Mouse (Mus musculus): Measurements from ENCODE around the gene Tom1l1. TPM values are rescaled to one million over a fixed set of nuclear protein-coding genes. Genes with fewer than 3 reads are reported as not detected.

Tom1l1 gene
- polyA plus RNA-seq, 1 experiment from 2014 or later = 24.0 TPM

GRCm38 (mm10) chr11:90614743-90615142 is 73.4 kb downstream of the Tom1l1 start:
- TF ChIP-seq CTCF (IDR thresholded peaks at IDR 0.05; ENCODE audit: low read depth) = no peak
- no peak for TF ChIP-seq EP300 (IDR thresholded peaks at IDR 0.05; ENCODE audit: low read depth)
- DNase-seq (no peak), ATAC-seq (no peak)
- H3K4me3 ChIP-seq (ENCODE audit: low read depth, low read length) = no peak overlapping the region
- 40% methylated on average over 6 of the region's 6 CpGs for WGBS (ENCODE audit: insufficient replicate concordance)
- no peaks in the 10 kb centered on the region for H3K4me1 ChIP-seq (ENCODE audit: insufficient read depth)
- no peak overlapping the region for H3K4me2 ChIP-seq (ENCODE audit: low read depth, low read length)
- H3K27me3 ChIP-seq (ENCODE audit: insufficient read depth, low read length) = no peaks in the 10 kb centered on the region
- H3K9ac ChIP-seq (replicated peaks) = no peak overlapping the region
- H3K36me3 ChIP-seq (replicated peaks; ENCODE audit: insufficient read depth, low read length) = no peaks in the 10 kb centered on the region
- H3K27ac ChIP-seq (ENCODE audit: low read depth) = no peak overlapping the region
- H3K9me3 ChIP-seq (ENCODE audit: low read length) = no peaks in the 10 kb centered on the region

- DNase-seq = no peak
- H3K4me3 ChIP-seq (ENCODE audit: low read depth, low read length) = no peak overlapping the region
- H3K9me3 ChIP-seq (ENCODE audit: low read length) = no peaks in the 10 kb centered on the region
- ATAC-seq = no peak
- H3K4me2 ChIP-seq (ENCODE audit: low read depth, low read length) = no peak overlapping the region
- no peak overlapping the region for H3K9ac ChIP-seq (replicated peaks)
- TF ChIP-seq EP300 (IDR thresholded peaks at IDR 0.05; ENCODE audit: low read depth) = no peak
- TF ChIP-seq CTCF (IDR thresholded peaks at IDR 0.05; ENCODE audit: low read depth) = no peak
- H3K36me3 ChIP-seq (replicated peaks; ENCODE audit: insufficient read depth, low read length) = no peaks in the 10 kb centered on the region
- H3K27ac ChIP-seq (ENCODE audit: low read depth) = no peak overlapping the region
- no peaks in the 10 kb centered on the region for H3K27me3 ChIP-seq (ENCODE audit: insufficient read depth, low read length)
- H3K4me1 ChIP-seq (ENCODE audit: insufficient read depth) = no peaks in the 10 kb centered on the region
These were observed 76.0 kb downstream of the Tom1l1 start for GRCm38 (mm10) chr11:90612118-90612517.

- H3K27ac ChIP-seq (ENCODE audit: low read depth) = no peak overlapping the region
- no peak overlapping the region for H3K4me2 ChIP-seq (ENCODE audit: low read depth, low read length)
- ATAC-seq (no peak), DNase-seq (no peak)
- H3K9me3 ChIP-seq (ENCODE audit: low read length) = no peaks in the 10 kb centered on the region
- no peak overlapping the region for H3K9ac ChIP-seq (replicated peaks)
- H3K4me3 ChIP-seq (ENCODE audit: low read depth, low read length) = no peak overlapping the region
- H3K4me1 ChIP-seq (ENCODE audit: insufficient read depth) = no peaks in the 10 kb centered on the region
- H3K36me3 ChIP-seq (replicated peaks; ENCODE audit: insufficient read depth, low read length) = no peaks in the 10 kb centered on the region
- no peaks in the 10 kb centered on the region for H3K27me3 ChIP-seq (ENCODE audit: insufficient read depth, low read length)
- WGBS (ENCODE audit: insufficient replicate concordance) = 84% methylated on average over 2 of the region's 2 CpGs
- TF ChIP-seq CTCF (IDR thresholded peaks at IDR 0.05; ENCODE audit: low read depth) = no peak
- no peak for TF ChIP-seq EP300 (IDR thresholded peaks at IDR 0.05; ENCODE audit: low read depth)
These were observed 85.1 kb downstream of the Tom1l1 start for GRCm38 (mm10) chr11:90603066-90603465.

GRCm38 (mm10) chr11:90595826-90596225 is 92.3 kb downstream of the Tom1l1 start:
- TF ChIP-seq EP300 (IDR thresholded peaks at IDR 0.05; ENCODE audit: low read depth) (no peak), CTCF (IDR thresholded peaks at IDR 0.05; ENCODE audit: low read depth) (no peak)
- Histone ChIP-seq H3K27ac (ENCODE audit: low read depth) (no peak overlapping the region), H3K9ac (replicated peaks) (no peak overlapping the region), H3K9me3 (ENCODE audit: low read length) (no peaks in the 10 kb centered on the region), H3K4me1 (ENCODE audit: insufficient read depth) (no peaks in the 10 kb centered on the region), H3K27me3 (ENCODE audit: insufficient read depth, low read length) (no peaks in the 10 kb centered on the region), H3K4me3 (ENCODE audit: low read depth, low read length) (no peak overlapping the region), H3K36me3 (replicated peaks; ENCODE audit: insufficient read depth, low read length) (no peaks in the 10 kb centered on the region), H3K4me2 (ENCODE audit: low read depth, low read length) (no peak overlapping the region)
- no peak for DNase-seq
- 90% methylated on average over 1 of the region's 1 CpGs for WGBS (ENCODE audit: insufficient replicate concordance)
- no peak for ATAC-seq

Other genes with a start within 250 kb of the Tom1l1 start
- gene Stxbp4, start 50.3 kb downstream of the Tom1l1 start, polyA plus RNA-seq (2015; fragmentation: Nextera tagmentation; extraction: Ambion mirVana) = 1.3 and 1.9 TPM in 2 replicates
- gene Cox11, start 50.2 kb downstream of the Tom1l1 start, polyA plus RNA-seq (2015; fragmentation: Nextera tagmentation; extraction: Ambion mirVana) = 16.3 and 22.5 TPM in 2 replicates